Mouse (Mus musculus) limb, embryonic 13.5 days (tissue): ENCODE data around the gene Cept1. TPM values are rescaled to one million over a fixed set of nuclear protein-coding genes. Genes with fewer than 3 reads are reported as not detected.

Experiments
- ATAC-seq: fragments of 200-750 bp; cut with Nextera tagmentation; 2 replicates; pipeline ENCODE4 v1.8.0; 2017; ENCODE audit warnings: low read depth, moderate number of reproducible peaks, moderate TSS enrichment; ENCODE audit not compliant: low FRiP score
- H3K27ac ChIP-seq: fragments of 300-500 bp; sonication (generic); 2 replicates; pipeline ENCODE4 v1.5.1; 2015; ENCODE audit warnings: inconsistent platforms, mild to moderate bottlenecking, moderate library complexity
- H3K27me3 ChIP-seq: fragments of 300-500 bp; sonication (generic); 2 replicates; pipeline ENCODE4 v1.6.1; 2015; ENCODE audit warnings: mild to moderate bottlenecking, inconsistent platforms
- H3K36me3 ChIP-seq: fragments of 300-500 bp; sonication (generic); 2 replicates; pipeline ENCODE4 v1.6.1; 2015; ENCODE audit warnings: inconsistent platforms, mild to moderate bottlenecking, moderate library complexity
- H3K4me1 ChIP-seq: fragments of 300-500 bp; sonication (generic); 2 replicates; pipeline ENCODE4 v1.6.1; 2015; ENCODE audit warnings: inconsistent platforms
- H3K4me2 ChIP-seq: fragments of 300-500 bp; sonication (generic); replicated peaks from 2 replicates; pipeline ENCODE4 v1.6.1; 2015; ENCODE audit warnings: inconsistent platforms, mild to moderate bottlenecking, moderate library complexity
- H3K4me3 ChIP-seq: fragments of 300-500 bp; sonication (generic); 2 replicates; pipeline ENCODE4 v1.5.1; 2015; ENCODE audit warnings: moderate library complexity, mild to moderate bottlenecking, inconsistent platforms
- H3K9ac ChIP-seq: fragments of 300-500 bp; sonication (generic); 2 replicates; pipeline ENCODE4 v1.6.1; 2015; ENCODE audit warnings: mild to moderate bottlenecking, inconsistent platforms
- H3K9me3 ChIP-seq: fragments of 300-500 bp; sonication (generic); 2 replicates; pipeline ENCODE4 v1.6.1; 2016; ENCODE audit warnings: inconsistent platforms
- WGBS: fragments of 180-500 bp; shearing (Covaris S2); methylation state at CpG from one replicate; pipeline ENCODE4 v1.1.7; 2015; 5-methylcytosine and 5-hydroxymethylcytosine counted together
- polyA plus RNA-seq: library from polyadenylated mRNA; unstranded; fragments of >200 nt; fragmentation: Nextera tagmentation; extraction: Ambion mirVana; gene quantifications from 2 replicates; pipeline ENCODE4 v1.2.1, GENCODE M21; 2015

Gene Cept1
- polyA plus RNA-seq, 1 experiment from 2014 or later, result 62.6 TPM

DNA sequence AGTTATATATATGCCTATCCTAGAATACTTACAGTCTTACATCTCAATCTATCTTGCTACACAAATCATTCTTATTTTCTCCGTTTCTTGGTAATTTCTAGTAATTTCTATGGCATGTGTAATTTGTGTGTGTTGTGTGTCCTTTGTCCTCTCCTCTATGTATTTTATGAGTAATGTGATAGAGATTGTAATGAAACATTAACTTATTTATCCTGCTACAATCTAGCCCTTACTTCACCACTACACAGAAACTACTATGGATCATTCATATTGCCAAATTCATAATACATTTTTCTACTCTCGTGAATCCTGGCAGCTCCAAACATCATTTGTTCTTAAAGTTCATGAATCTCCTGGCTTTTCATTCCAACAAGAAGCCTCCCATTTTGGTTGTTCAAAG lies 19.6 kb downstream of the Cept1 start:
- peaks cover 12% of the 10 kb centered on the region for H3K36me3 ChIP-seq
- no peaks in the 10 kb centered on the region for H3K9me3 ChIP-seq
- no peak overlapping the region for H3K27ac ChIP-seq
- no peaks in the 10 kb centered on the region for H3K27me3 ChIP-seq
- no peak overlapping the region for H3K4me3 ChIP-seq
- no peak for ATAC-seq
- H3K4me2 ChIP-seq, result no peak overlapping the region
- H3K9ac ChIP-seq, result no peak overlapping the region
- 90% methylated on average over 2 of the region's 2 CpGs for WGBS
- H3K4me1 ChIP-seq, result no peaks in the 10 kb centered on the region

DNA sequence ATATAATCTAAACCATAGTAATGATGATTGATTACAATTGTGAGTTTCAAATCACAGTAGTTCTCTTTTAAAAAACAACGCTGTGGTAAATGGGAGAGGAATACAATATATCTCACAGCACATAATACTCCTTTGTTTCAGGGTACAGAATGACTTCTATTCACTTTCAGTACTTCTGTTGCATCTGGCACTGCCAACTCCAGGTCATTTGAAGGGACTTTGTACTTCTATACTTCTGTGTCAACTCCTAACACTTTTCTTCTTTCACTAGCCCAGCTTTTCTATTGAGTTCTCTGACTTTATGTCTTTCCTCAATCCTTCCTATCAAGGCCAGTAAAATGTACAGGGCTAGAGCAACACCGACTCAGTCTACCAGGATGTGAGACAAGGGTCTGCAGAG lies 21.2 kb downstream of the Cept1 start:
- no peak for ATAC-seq
- no peaks in the 10 kb centered on the region for H3K9me3 ChIP-seq
- no peaks in the 10 kb centered on the region for H3K4me1 ChIP-seq
- no peak overlapping the region for H3K4me2 ChIP-seq
- H3K36me3 ChIP-seq, result peaks cover 10% of the 10 kb centered on the region
- no peak overlapping the region for H3K27ac ChIP-seq
- no peaks in the 10 kb centered on the region for H3K27me3 ChIP-seq
- H3K4me3 ChIP-seq, result no peak overlapping the region
- no peak overlapping the region for H3K9ac ChIP-seq
- 91% methylated on average over 2 of the region's 2 CpGs for WGBS

DNA sequence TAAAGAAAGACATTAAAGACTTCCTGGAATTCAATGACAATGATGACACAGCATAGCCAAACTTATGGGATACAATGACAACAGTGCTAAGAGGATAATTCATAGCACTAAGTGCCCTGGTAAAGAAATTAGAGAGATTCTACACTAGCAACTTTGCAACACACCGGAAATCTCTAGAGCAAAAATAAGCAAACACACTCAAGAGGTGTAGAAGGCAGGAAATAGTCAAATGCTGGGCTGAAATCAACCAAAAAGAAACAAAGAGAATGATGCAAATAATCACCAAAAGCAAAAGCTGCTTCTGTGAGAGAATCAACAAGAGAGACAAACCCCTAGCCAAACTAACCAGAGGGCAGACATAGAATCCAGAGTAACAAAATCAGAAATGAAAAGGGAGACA lies 24.9 kb downstream of the Cept1 start:
- no peak for ATAC-seq
- no peak overlapping the region for H3K27ac ChIP-seq

DNA sequence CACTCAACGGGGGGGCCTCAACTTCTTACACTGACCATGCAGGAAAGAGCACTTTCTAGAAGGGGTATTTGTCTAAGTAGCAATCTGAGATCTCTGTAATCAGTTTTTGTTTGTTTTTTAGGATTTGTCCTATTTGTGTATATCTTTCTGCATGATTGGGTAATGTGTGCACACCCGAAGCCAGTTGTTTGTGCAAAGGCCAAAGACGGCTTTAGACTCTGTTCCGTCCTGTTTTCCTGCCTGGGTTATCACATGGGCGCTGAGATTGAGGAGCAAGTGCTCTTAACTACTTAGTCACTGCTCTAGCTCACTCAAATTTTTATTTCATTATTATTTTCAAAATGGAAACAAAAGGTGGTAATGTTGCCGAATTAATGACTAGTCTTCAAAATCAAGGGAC lies 32.6 kb downstream of the Cept1 start:
- Histone ChIP-seq H3K4me3 (no peak overlapping the region), H3K27me3 (no peaks in the 10 kb centered on the region), H3K9me3 (no peaks in the 10 kb centered on the region), H3K4me2 (no peak overlapping the region), H3K27ac (no peak overlapping the region), H3K4me1 (no peaks in the 10 kb centered on the region), H3K36me3 (no peaks in the 10 kb centered on the region), H3K9ac (no peak overlapping the region)
- WGBS, result 90% methylated on average over 6 of the region's 6 CpGs
- no peak for ATAC-seq

More for the DNA sequence above, 24.9 kb downstream of the Cept1 start:
- H3K36me3 ChIP-seq, result peaks cover 9% of the 10 kb centered on the region
- H3K27me3 ChIP-seq, result no peaks in the 10 kb centered on the region
- H3K9ac ChIP-seq, result no peak overlapping the region
- H3K4me3 ChIP-seq, result no peak overlapping the region
- H3K9me3 ChIP-seq, result no peaks in the 10 kb centered on the region
- H3K4me1 ChIP-seq, result no peaks in the 10 kb centered on the region
- no peak overlapping the region for H3K4me2 ChIP-seq
- 100% methylated on average over 1 of the region's 1 CpGs for WGBS

DNA sequence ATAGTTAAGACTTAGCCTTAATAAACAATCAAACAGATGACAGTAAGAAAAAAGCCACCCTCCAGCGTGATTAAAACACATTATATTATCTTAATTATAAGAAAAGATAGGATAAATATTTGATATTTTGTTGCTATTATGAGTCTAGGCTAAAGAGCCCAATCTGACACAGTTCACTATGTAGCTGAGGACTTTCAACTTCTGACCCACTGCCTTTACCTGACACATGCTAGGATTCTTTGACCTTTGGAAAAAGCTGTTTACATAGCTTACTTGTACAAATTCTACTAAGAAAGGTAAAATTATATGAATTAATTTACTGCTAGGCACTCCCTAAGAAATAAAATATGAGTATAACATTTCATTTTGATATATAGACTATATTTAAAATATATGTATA lies 36.9 kb downstream of the Cept1 start:
- Histone ChIP-seq H3K27me3 (no peaks in the 10 kb centered on the region), H3K4me3 (no peak overlapping the region), H3K4me2 (no peak overlapping the region), H3K9ac (no peak overlapping the region), H3K4me1 (no peaks in the 10 kb centered on the region), H3K9me3 (no peaks in the 10 kb centered on the region), H3K36me3 (peaks cover 6% of the 10 kb centered on the region; the same call in 1 of the 2 replicates), H3K27ac (no peak overlapping the region)
- 94% methylated on average over 1 of the region's 1 CpGs for WGBS
- no peak for ATAC-seq

DNA sequence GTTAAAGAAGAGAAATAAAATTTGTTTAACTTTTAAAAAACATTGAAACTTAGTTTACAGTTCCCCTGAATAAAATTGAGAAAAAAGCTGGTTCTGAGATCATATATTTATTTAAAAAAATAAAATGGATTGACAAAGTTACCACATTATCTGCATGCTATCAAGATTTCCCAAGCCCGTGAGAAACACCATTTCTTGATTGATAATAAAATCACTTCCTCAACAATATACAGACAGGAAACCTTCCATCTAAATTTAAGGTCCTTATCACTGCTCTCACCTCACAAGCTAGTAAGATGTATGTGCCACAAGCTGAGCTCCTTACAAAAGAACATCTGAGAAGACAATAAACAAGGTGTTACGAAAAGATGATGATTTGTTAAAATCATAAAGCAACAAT lies 44.7 kb downstream of the Cept1 start:
- H3K4me2 ChIP-seq, result no peak overlapping the region
- H3K9me3 ChIP-seq, result no peaks in the 10 kb centered on the region
- no peak overlapping the region for H3K9ac ChIP-seq
- no peaks in the 10 kb centered on the region for H3K4me1 ChIP-seq
- H3K27ac ChIP-seq, result no peak overlapping the region
- no peak overlapping the region for H3K4me3 ChIP-seq
- 88% methylated on average over 2 of the region's 2 CpGs for WGBS
- ATAC-seq, result no peak
- H3K27me3 ChIP-seq, result no peaks in the 10 kb centered on the region
- peaks cover 54% of the 10 kb centered on the region for H3K36me3 ChIP-seq

DNA sequence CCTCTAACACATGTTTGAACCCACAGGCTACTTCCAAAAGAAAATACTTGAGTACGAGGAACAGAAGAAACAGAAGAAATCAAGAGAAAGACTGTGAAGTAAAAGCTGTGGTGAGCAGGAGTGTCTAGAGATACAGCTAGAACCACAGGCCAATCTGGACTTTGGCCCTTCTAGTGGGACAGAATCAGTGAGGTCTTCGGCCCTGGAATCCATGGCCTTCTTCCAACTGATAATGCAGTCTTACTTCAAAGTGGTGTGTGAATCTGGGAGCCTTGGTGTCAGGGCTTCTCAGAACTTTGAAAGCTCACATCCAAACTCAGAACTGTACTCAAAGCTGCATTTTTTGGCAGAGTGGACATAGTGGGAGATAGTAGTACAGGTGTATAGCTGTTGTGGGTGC lies 47.1 kb downstream of the Cept1 start:
- Histone ChIP-seq H3K4me3 (no peak overlapping the region), H3K36me3 (peaks cover 48% of the 10 kb centered on the region), H3K4me2 (no peak overlapping the region), H3K9ac (no peak overlapping the region), H3K27me3 (no peaks in the 10 kb centered on the region), H3K9me3 (no peaks in the 10 kb centered on the region), H3K27ac (no peak overlapping the region), H3K4me1 (no peaks in the 10 kb centered on the region)
- 91% methylated on average over 2 of the region's 2 CpGs for WGBS
- ATAC-seq, result no peak

DNA sequence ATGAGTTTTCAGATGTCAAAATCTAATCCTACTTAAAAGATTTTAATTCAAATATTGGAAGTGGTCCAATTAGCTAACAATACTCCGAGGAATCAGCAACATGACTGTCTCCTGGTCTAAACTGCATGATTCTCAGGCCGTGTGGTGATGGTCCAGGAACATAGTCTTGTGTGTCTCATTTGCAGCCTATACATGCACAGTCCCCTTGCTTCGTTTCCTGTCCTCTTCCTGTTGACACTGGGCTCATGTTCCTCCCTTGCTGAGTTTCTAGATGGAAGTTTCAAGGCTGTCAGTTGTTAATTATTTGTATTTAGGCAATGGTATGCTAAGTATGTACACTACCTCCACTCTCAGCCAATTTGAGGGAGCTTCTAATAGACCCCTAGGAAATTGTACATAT lies 50.6 kb downstream of the Cept1 start:
- Histone ChIP-seq H3K27ac (no peak overlapping the region), H3K4me2 (no peak overlapping the region), H3K36me3 (peaks cover 20% of the 10 kb centered on the region), H3K27me3 (no peaks in the 10 kb centered on the region), H3K9ac (no peak overlapping the region), H3K4me1 (no peaks in the 10 kb centered on the region), H3K4me3 (no peak overlapping the region), H3K9me3 (no peaks in the 10 kb centered on the region)
- 82% methylated on average over 3 of the region's 3 CpGs for WGBS
- ATAC-seq, result no peak

DNA sequence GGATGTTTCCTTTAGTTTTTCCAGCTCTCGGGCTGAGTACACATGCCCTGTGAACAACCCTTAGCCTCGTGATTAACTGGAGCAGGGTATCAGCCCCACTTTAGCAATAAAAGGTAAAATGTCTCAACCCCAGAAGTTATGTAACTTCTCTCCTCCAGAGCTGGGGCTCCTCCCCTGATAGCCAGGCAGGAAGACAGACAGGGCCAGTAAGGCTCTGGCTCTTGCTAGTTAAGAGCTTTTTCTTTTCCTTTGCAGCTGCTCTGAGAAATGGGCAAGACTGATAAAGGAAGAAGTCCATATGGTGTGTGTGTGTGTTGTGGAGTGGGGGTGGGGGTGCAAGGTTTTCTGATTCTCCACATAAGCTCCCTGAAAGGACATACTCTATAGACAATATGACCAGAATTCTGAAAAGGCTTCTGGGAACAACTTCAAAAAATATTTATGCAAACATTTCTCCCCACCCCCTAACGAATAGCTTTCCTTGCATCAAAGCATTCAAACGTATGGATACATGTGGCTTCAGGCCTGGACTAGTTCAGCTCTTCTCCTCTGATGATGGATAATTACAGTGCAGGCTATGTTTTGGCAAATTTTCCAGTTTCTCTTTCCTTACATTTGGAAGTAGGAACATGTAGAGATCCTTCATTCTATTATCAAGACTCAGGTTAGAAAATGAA lies 51.4 kb downstream of the Cept1 start:
- Histone ChIP-seq H3K4me3 (no peak overlapping the region), H3K36me3 (peaks cover 13% of the 10 kb centered on the region), H3K4me1 (no peaks in the 10 kb centered on the region), H3K9ac (no peak overlapping the region), H3K9me3 (no peaks in the 10 kb centered on the region), H3K27me3 (no peaks in the 10 kb centered on the region), H3K4me2 (no peak overlapping the region), H3K27ac (no peak overlapping the region)
- 63% methylated on average over 4 of the region's 4 CpGs for WGBS
- ATAC-seq, result no peak

DNA sequence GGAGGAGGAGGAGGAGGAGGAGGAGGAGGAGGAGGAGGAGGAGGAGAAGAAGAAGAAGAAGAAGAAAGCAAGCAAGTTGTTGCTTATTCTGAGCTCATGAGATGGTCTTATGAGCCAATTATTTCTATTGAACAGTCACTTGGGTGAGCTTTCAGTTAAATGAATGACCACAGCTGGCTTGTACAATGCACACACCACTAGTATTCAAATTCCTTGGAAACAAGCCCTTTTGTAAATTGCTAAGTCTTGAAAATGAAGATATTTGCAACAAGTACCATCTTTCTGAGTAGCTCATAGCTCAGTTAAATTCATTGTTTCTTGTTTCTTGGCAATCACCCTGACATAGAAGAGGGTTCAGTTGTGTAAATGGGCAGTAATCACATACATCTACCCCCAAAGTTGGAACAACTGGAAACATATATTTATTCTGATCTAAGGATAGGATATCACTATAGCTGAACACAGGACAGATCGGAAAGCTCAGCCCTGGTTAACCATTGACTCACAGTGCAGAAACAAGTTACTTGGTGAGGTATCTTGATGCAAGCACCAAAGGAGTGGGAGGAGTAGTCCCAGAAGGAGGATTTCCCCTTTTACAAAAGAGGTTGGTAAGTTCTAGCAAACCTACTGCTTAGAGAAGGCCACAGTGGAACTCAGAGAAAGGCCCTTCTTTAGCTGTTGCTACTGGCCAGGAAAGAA lies 52.1 kb downstream of the Cept1 start:
- no peaks in the 10 kb centered on the region for H3K27me3 ChIP-seq
- H3K36me3 ChIP-seq, result peaks cover 7% of the 10 kb centered on the region
- H3K4me1 ChIP-seq, result no peaks in the 10 kb centered on the region
- no peak overlapping the region for H3K9ac ChIP-seq
- WGBS, result 92% methylated on average over 1 of the region's 1 CpGs
- no peak overlapping the region for H3K27ac ChIP-seq
- H3K4me3 ChIP-seq, result no peak overlapping the region
- no peak for ATAC-seq
- H3K4me2 ChIP-seq, result no peak overlapping the region
- no peaks in the 10 kb centered on the region for H3K9me3 ChIP-seq

DNA sequence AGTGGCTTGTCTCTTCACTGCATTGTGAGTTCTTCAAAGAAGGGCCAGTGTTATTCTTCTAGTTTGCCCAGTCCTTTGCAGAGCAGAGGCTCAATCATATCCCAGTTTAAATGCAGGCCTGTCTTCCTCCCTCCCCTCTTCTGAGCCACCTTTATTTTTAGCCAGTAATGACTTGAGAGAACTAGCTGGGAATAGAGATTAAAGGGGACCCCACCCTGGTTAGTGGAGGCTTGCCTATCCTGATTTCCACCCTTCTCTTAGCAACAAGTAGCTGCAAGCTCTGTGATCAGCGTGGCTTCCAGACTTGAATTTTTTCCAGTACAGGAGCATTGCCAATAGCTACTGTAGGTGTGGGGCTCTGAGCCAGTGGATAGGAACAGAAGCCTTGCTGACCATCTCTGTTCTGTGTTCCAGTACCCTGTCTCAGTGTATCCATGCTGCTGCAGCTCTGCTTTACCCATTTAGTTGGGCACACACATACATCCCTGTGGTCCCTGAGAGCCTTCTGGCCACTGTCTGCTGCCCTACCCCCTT lies 53.1 kb downstream of the Cept1 start:
- no peak overlapping the region for H3K27ac ChIP-seq
- H3K4me2 ChIP-seq, result no peak overlapping the region
- H3K9me3 ChIP-seq, result no peaks in the 10 kb centered on the region
- no peak overlapping the region for H3K9ac ChIP-seq
- ATAC-seq, result no peak
- no peak overlapping the region for H3K4me3 ChIP-seq
- no peaks in the 10 kb centered on the region for H3K4me1 ChIP-seq
- WGBS, result 72% methylated on average over 1 of the region's 1 CpGs
- H3K36me3 ChIP-seq, result no peaks in the 10 kb centered on the region
- H3K27me3 ChIP-seq, result no peaks in the 10 kb centered on the region

DNA sequence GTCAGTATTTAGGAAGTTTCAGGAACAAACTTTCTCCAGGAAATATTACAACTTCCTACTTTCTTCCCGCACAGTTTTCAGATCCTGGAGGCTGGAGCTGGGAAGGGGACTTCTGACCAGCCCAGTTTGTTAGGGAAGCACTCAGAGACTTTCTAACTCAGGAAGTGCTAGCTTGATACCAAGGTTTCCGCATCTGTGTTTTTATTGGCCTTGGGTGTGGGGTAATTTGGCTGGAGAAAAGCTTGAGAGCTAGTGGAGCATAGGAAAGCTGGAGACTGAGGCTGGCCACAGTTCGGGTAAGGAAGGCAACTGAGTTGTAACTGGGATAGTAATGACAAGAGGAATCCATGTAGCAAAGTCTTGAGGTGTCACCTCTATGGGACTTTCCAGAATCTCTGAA lies 53.7 kb downstream of the Cept1 start:
- H3K27me3 ChIP-seq, result no peaks in the 10 kb centered on the region
- H3K4me1 ChIP-seq, result no peaks in the 10 kb centered on the region
- 65% methylated on average over 3 of the region's 3 CpGs for WGBS
- no peak overlapping the region for H3K4me2 ChIP-seq
- no peaks in the 10 kb centered on the region for H3K9me3 ChIP-seq
- H3K27ac ChIP-seq, result no peak overlapping the region
- no peak overlapping the region for H3K4me3 ChIP-seq
- ATAC-seq, result no peak
- no peaks in the 10 kb centered on the region for H3K36me3 ChIP-seq
- no peak overlapping the region for H3K9ac ChIP-seq

DNA sequence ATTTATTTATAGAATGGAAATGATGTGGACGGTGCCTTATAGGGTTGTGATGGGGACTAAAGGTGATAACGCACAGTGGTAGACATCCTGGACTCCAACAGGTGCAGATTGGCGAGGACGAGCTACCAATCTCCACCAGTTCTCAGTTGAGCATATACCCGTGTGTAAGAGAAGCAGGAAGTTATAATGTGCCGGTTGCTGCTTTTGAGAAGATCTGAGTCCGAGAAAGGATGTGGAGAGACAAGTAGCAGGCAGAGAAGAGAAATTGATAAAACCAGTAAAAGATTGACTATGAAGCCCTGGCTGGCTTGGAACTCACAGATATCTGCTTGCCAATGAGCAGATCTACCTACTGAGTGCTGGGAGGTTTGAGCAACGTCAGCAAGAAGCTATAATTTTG lies 54.4 kb downstream of the Cept1 start:
- H3K27ac ChIP-seq, result no peak overlapping the region
- H3K36me3 ChIP-seq, result no peaks in the 10 kb centered on the region
- H3K4me3 ChIP-seq, result no peak overlapping the region
- H3K4me1 ChIP-seq, result no peaks in the 10 kb centered on the region
- no peak for ATAC-seq
- no peaks in the 10 kb centered on the region for H3K27me3 ChIP-seq
- H3K4me2 ChIP-seq, result no peak overlapping the region
- H3K9me3 ChIP-seq, result no peaks in the 10 kb centered on the region
- WGBS, result 89% methylated on average over 8 of the region's 8 CpGs
- H3K9ac ChIP-seq, result no peak overlapping the region
